Mouse (Mus musculus) forebrain, postnatal 0 days (tissue): ENCODE data around the gene Vps8. TPM values are rescaled to one million over a fixed set of nuclear protein-coding genes. Genes with fewer than 3 reads are reported as not detected.
A peak's percentile ranks its signal among the peaks of the same experiment; 100 is the strongest.

Experiments
- ATAC-seq: fragments of 200-750 bp; cut with Nextera tagmentation; 2 replicates; pipeline ENCODE4 v1.8.0; 2017; ENCODE audit warnings: mild to moderate bottlenecking, moderate library complexity
- DNase-seq: peaks from one replicate; pipeline ENCODE4 v3.0.0-alpha.2; 2015
- H3K27ac ChIP-seq: fragments of 300-500 bp; sonication (generic); 2 replicates; pipeline ENCODE4 v1.5.1; 2014; ENCODE audit warnings: low read depth, mild to moderate bottlenecking, antibody characterized with exemption, low read length, moderate library complexity, mixed read lengths
- H3K27me3 ChIP-seq: fragments of 300-500 bp; sonication (generic); 2 replicates; pipeline ENCODE4 v1.6.1; 2014; ENCODE audit warnings: mild to moderate bottlenecking, low read length, mixed read lengths; ENCODE audit not compliant: insufficient read depth
- H3K36me3 ChIP-seq: fragments of 300-500 bp; sonication (generic); 2 replicates; pipeline ENCODE4 v1.6.1; 2014; ENCODE audit warnings: mild to moderate bottlenecking, moderate library complexity; ENCODE audit not compliant: insufficient read depth
- H3K4me1 ChIP-seq: fragments of 300-500 bp; sonication (generic); 2 replicates; pipeline ENCODE4 v1.6.1; 2014; ENCODE audit warnings: antibody characterized with exemption; ENCODE audit not compliant: insufficient read depth
- H3K4me2 ChIP-seq: fragments of 300-500 bp; sonication (generic); 2 replicates; pipeline ENCODE4 v1.6.1; 2014; ENCODE audit warnings: low read depth, mild to moderate bottlenecking, moderate library complexity
- H3K4me3 ChIP-seq: fragments of 300-500 bp; sonication (generic); 2 replicates; pipeline ENCODE4 v1.5.1; 2014; ENCODE audit warnings: low read depth, low read length, mixed read lengths
- H3K9ac ChIP-seq: fragments of 300-500 bp; sonication (generic); 2 replicates; pipeline ENCODE4 v1.6.1; 2014; ENCODE audit warnings: mild to moderate bottlenecking
- H3K9me3 ChIP-seq: fragments of 300-500 bp; sonication (generic); 2 replicates; pipeline ENCODE4 v1.6.1; 2016; ENCODE audit warnings: low read length
- CTCF ChIP-seq: sonication (generic); IDR thresholded peaks from 2 replicates; pipeline ENCODE4 v1.5.1; 2016; ENCODE audit warnings: antibody characterized with exemption, control low read depth, low read depth
- WGBS: fragments of 180-500 bp; shearing (Covaris S2); extraction: QIAGEN DNeasy Blood & Tissue Kit; methylation state at CpG from one replicate; pipeline ENCODE4 v1.1.7; 2014; 5-methylcytosine and 5-hydroxymethylcytosine counted together
- polyA plus RNA-seq: library from polyadenylated mRNA; unstranded; fragments of >200 nt; fragmentation: Nextera tagmentation; extraction: Ambion mirVana; gene quantifications from 2 replicates; pipeline ENCODE4 v1.2.1, GENCODE M21; 2015
- total RNA-seq: library from RNA; depleted of rRNA; stranded (reverse); fragments of >200 nt; gene quantifications from 2 replicates; pipeline ENCODE4 v1.2.3, GENCODE M21; 2014

Gene Vps8
- total and polyA plus RNA-seq, 2 experiments from 2014 or later, result 24.2 to 35.9 TPM

- ATAC-seq, result peak; percentile 32; the same call in 1 of the 2 replicates
- Histone ChIP-seq H3K4me1 (no peaks in the 10 kb centered on the region), H3K27ac (no peak overlapping the region), H3K9ac (no peak overlapping the region), H3K27me3 (no peaks in the 10 kb centered on the region; the same call in 1 of the 2 replicates), H3K4me2 (no peak overlapping the region), H3K9me3 (no peaks in the 10 kb centered on the region), H3K4me3 (no peak overlapping the region), H3K36me3 (no peaks in the 10 kb centered on the region)
- 62% methylated on average over 6 of the region's 6 CpGs for WGBS
- DNase-seq, result peak; percentile 48
- peak; percentile 61 for TF ChIP-seq CTCF
Measured at GRCm38 (mm10) chr16:21392099-21392498, 30.8 kb upstream of the Vps8 start.

GRCm38 (mm10) chr16:21392517-21393112, 30.3 kb upstream of the Vps8 start:
- no peak overlapping the region for H3K9ac ChIP-seq
- no peak overlapping the region for H3K4me3 ChIP-seq
- H3K36me3 ChIP-seq, result no peaks in the 10 kb centered on the region
- ATAC-seq (peak; percentile 93), DNase-seq (peak; percentile 93)
- H3K4me1 ChIP-seq, result no peaks in the 10 kb centered on the region
- no peaks in the 10 kb centered on the region for H3K9me3 ChIP-seq
- H3K27ac ChIP-seq, result no peak overlapping the region
- WGBS, result 19% methylated on average over 9 of the region's 9 CpGs
- no peak overlapping the region for H3K4me2 ChIP-seq
- peak; percentile 88 for TF ChIP-seq CTCF
- no peaks in the 10 kb centered on the region; the same call in 1 of the 2 replicates for H3K27me3 ChIP-seq

GRCm38 (mm10) chr16:21395546-21395945, 27.4 kb upstream of the Vps8 start:
- Histone ChIP-seq H3K36me3 (no peaks in the 10 kb centered on the region), H3K9ac (no peak overlapping the region), H3K4me1 (peaks cover 5% of the 10 kb centered on the region; the same call in 1 of the 2 replicates), H3K27ac (no peak overlapping the region), H3K4me3 (no peak overlapping the region), H3K9me3 (no peaks in the 10 kb centered on the region), H3K27me3 (no peaks in the 10 kb centered on the region; the same call in 1 of the 2 replicates), H3K4me2 (no peak overlapping the region)
- TF ChIP-seq CTCF, result no peak
- no peak for ATAC-seq
- 26% methylated on average over 7 of the region's 7 CpGs for WGBS
- DNase-seq, result no peak

- H3K4me1 ChIP-seq, result peaks cover 5% of the 10 kb centered on the region; the same call in 1 of the 2 replicates
- ATAC-seq, result peak; percentile 46; the same call in 1 of the 2 replicates
- DNase-seq, result no peak
- H3K9me3 ChIP-seq, result no peaks in the 10 kb centered on the region
- H3K27me3 ChIP-seq, result no peaks in the 10 kb centered on the region; the same call in 1 of the 2 replicates
- H3K27ac ChIP-seq, result peak overlapping the region; percentile 66; the same call in 1 of the 2 replicates
- H3K4me3 ChIP-seq, result no peak overlapping the region
- H3K4me2 ChIP-seq, result 0 out of 2 replicates have a peak overlapping the region, but pooled peaks have one; percentile 1
- no peaks in the 10 kb centered on the region for H3K36me3 ChIP-seq
- H3K9ac ChIP-seq, result no peak overlapping the region
- 33% methylated on average over 5 of the region's 5 CpGs for WGBS
- TF ChIP-seq CTCF, result no peak
Measured at GRCm38 (mm10) chr16:21397681-21398080, 25.2 kb upstream of the Vps8 start.

- 9% methylated on average over 8 of the region's 8 CpGs for WGBS
- H3K4me2 ChIP-seq, result no peak overlapping the region
- no peak for TF ChIP-seq CTCF
- H3K9ac ChIP-seq, result peak overlapping the region; percentile 18; the same call in 1 of the 2 replicates
- H3K36me3 ChIP-seq, result no peaks in the 10 kb centered on the region
- peak; percentile 61 for ATAC-seq
- DNase-seq, result peak; percentile 47
- peaks cover 5% of the 10 kb centered on the region; the same call in 1 of the 2 replicates for H3K4me1 ChIP-seq
- no peaks in the 10 kb centered on the region; the same call in 1 of the 2 replicates for H3K27me3 ChIP-seq
- peak overlapping the region; percentile 66 for H3K27ac ChIP-seq
- no peak overlapping the region for H3K4me3 ChIP-seq
- H3K9me3 ChIP-seq, result no peaks in the 10 kb centered on the region
Measured at GRCm38 (mm10) chr16:21398345-21399051, 24.4 kb upstream of the Vps8 start.

- no peaks in the 10 kb centered on the region for H3K27me3 ChIP-seq
- no peaks in the 10 kb centered on the region for H3K36me3 ChIP-seq
- DNase-seq, result no peak
- H3K9ac ChIP-seq, result no peak overlapping the region
- H3K4me1 ChIP-seq, result peaks cover 5% of the 10 kb centered on the region; the same call in 1 of the 2 replicates
- WGBS, result 82% methylated on average over 4 of the region's 4 CpGs
- no peaks in the 10 kb centered on the region for H3K9me3 ChIP-seq
- TF ChIP-seq CTCF, result no peak
- H3K4me3 ChIP-seq, result no peak overlapping the region
- H3K27ac ChIP-seq, result no peak overlapping the region
- ATAC-seq, result no peak
- H3K4me2 ChIP-seq, result no peak overlapping the region
Measured at GRCm38 (mm10) chr16:21399942-21400341, 23.0 kb upstream of the Vps8 start.

GRCm38 (mm10) chr16:21402068-21402467, 20.9 kb upstream of the Vps8 start:
- ATAC-seq, result no peak
- H3K27ac ChIP-seq, result no peak overlapping the region
- no peaks in the 10 kb centered on the region for H3K27me3 ChIP-seq
- H3K9ac ChIP-seq, result no peak overlapping the region
- TF ChIP-seq CTCF, result no peak
- no peaks in the 10 kb centered on the region for H3K9me3 ChIP-seq
- no peak overlapping the region for H3K4me2 ChIP-seq
- H3K4me3 ChIP-seq, result no peak overlapping the region
- WGBS, result 68% methylated on average over 17 of the region's 17 CpGs
- peaks cover 5% of the 10 kb centered on the region; the same call in 1 of the 2 replicates for H3K4me1 ChIP-seq
- no peaks in the 10 kb centered on the region for H3K36me3 ChIP-seq
- no peak for DNase-seq
